Mouse (Mus musculus) thymus, postnatal 25 days (tissue): ENCODE measurements around the gene Gm2663.
"Not testable (repeated sequence)": the region's sequence is repeated elsewhere in the genome, so short reads cannot be mapped to it uniquely, and the experiment has no call there.

ENCODE experiments used
- DNase-seq: peaks from one replicate; pipeline ENCODE4 v3.0.0; 2022

The Gm2663 gene

GRCm38 (mm10) chr6:40999379-40999778, at the start of gene Gm2663:
Gm2663 (minus strand) TSS chr6:40999479.
- not testable (repeated sequence) for DNase-seq

GRCm38 (mm10) chr6:41048602-41049001, 49.3 kb upstream of the Gm2663 start:
- DNase-seq, result no peak

- DNase-seq, result no peak
Observed at GRCm38 (mm10) chr6:41047961-41048360, 48.7 kb upstream of the Gm2663 start.

- no peak for DNase-seq
Observed at GRCm38 (mm10) chr6:41047202-41047601, 47.9 kb upstream of the Gm2663 start.

GRCm38 (mm10) chr6:41046553-41046952, 47.3 kb upstream of the Gm2663 start:
- DNase-seq, result peak; percentile 54

- no peak for DNase-seq
Observed at GRCm38 (mm10) chr6:41044753-41045152, 45.5 kb upstream of the Gm2663 start.

GRCm38 (mm10) chr6:41044314-41044713, 45.0 kb upstream of the Gm2663 start:
- no peak for DNase-seq

- DNase-seq, result no peak
Observed at GRCm38 (mm10) chr6:41035409-41035808, 36.1 kb upstream of the Gm2663 start, which contains the start of gene 2210010C04Rik. 2210010C04Rik (minus strand) TSS chr6:41035509.

GRCm38 (mm10) chr6:41032802-41033201, 33.5 kb upstream of the Gm2663 start:
- no peak for DNase-seq

GRCm38 (mm10) chr6:41032231-41032630, 33.0 kb upstream of the Gm2663 start:
- DNase-seq, result no peak

- no peak for DNase-seq
Observed at GRCm38 (mm10) chr6:41030821-41031220, 31.5 kb upstream of the Gm2663 start.

- DNase-seq, result no peak
Observed at GRCm38 (mm10) chr6:41027053-41027452, 27.8 kb upstream of the Gm2663 start.

- no peak for DNase-seq
Observed at GRCm38 (mm10) chr6:41025873-41026650, 26.8 kb upstream of the Gm2663 start.

GRCm38 (mm10) chr6:41019140-41019539, 19.9 kb upstream of the Gm2663 start:
- DNase-seq, result no peak

- no peak for DNase-seq
Observed at GRCm38 (mm10) chr6:41018629-41019028, 19.4 kb upstream of the Gm2663 start.

- no peak for DNase-seq
Observed at GRCm38 (mm10) chr6:41015065-41015464, 15.8 kb upstream of the Gm2663 start.

- not testable (repeated sequence) for DNase-seq
Observed at GRCm38 (mm10) chr6:40964454-40964853, 34.8 kb downstream of the Gm2663 start, which contains the start of gene 1810009J06Rik. 1810009J06Rik (plus strand) TSS chr6:40964754.

- no peak for DNase-seq
Observed at GRCm38 (mm10) chr6:40953716-40954115, 45.6 kb downstream of the Gm2663 start.

GRCm38 (mm10) chr6:40951770-40952169, 47.5 kb downstream of the Gm2663 start, which contains the start of gene Gm4744:
Gm4744 (minus strand) TSS chr6:40951870.
- DNase-seq, result no peak
